Mouse (Mus musculus): ENCODE data around the gene Tns1.

GRCm38 (mm10) chr1:73936537-73936936, 187.7 kb downstream of the Tns1 start:
- TF ChIP-seq POLR2A (IDR thresholded peaks at IDR 0.05; ENCODE audit: extremely low read depth, insufficient read depth, low read length) (no peak), CTCF (IDR thresholded peaks at IDR 0.05; ENCODE audit: low read depth, low read length) (0 out of 2 replicates have a peak, but pooled peaks have one; percentile 1)

Data from liver, adult 2 months (tissue).